Mouse (Mus musculus) frontal cortex, postnatal 36 days (tissue): ENCODE measurements around the gene Agpat3.
A peak's percentile ranks its signal among the peaks of the same experiment; 100 is the strongest.

Experiments
- DNase-seq, 2 experiments: peaks; one replicate each; pipeline ENCODE4 v3.0.0; 2022; ENCODE audit warnings: low spot score in 2 of 2

The Agpat3 gene

DNA sequence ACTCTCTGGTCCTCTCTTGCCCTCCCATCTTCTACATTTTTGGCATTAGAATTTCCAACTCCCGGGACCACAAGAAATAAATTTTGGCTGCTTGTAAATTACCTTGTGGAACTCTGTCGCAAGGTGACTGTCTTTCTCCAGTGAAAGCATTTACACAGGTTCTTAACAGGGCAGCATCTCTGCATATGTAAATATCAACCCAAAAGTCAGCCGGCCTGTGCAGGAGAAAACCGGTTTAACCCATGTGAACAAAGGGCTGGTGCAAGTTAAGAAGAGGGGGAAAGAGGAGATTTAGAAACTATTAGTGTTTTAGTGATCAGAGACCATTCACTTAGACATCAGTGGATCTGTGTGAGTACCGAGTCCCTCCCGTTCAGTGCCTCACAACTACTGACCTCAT is 92.6 kb downstream of the Agpat3 start:
- DNase-seq: no peak

GRCm38 (mm10) chr10:78259230-78259629 is 93.1 kb downstream of the Agpat3 start:
- no peak for DNase-seq

- no peak for DNase-seq
These were observed 94.1 kb downstream of the Agpat3 start for GRCm38 (mm10) chr10:78258142-78258675.

- peak; percentile 21 to 54 for DNase-seq
These were observed 96.6 kb downstream of the Agpat3 start for GRCm38 (mm10) chr10:78255646-78256059.

- no peak for DNase-seq
These were observed 105.1 kb downstream of the Agpat3 start for GRCm38 (mm10) chr10:78247206-78247605.

DNA sequence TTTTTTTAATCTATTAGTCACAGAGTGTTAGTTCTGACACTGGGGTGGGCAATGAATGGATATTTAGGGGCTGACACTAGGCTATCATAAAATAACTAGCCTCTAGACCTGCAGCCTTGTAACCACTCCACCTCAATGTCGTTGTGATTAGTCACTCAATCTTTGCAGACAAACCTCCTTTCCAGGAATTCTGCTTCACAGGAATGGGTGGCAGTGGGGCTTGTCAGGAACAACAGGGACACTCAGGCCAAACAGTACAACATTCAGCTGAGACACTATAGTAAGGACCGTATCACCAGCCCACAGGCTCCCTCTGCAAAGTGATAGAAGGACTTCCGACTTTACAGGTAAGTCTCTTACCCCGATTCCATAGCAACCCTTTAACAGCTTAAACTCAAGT is 105.6 kb downstream of the Agpat3 start:
- no peak for DNase-seq

DNA sequence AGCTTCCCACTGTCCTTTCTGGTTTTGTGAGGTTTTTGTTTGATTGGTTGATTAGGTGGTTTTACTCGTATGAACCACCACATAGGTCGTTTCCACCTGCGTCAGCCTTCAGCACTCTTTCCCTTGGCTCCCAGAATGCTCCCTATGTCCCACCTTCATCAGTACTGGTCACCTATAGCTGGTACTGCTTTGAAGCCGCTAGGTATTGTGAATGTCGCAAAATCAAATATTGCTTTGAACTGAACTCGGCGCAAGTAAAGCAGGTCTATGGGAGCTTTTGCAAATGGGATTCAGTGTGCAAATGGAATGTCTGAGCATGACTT is 107.1 kb downstream of the Agpat3 start:
- no peak for DNase-seq

- peak; percentile 85 for DNase-seq
These were observed 107.7 kb downstream of the Agpat3 start, which contains the start of gene Trappc10 for GRCm38 (mm10) chr10:78244438-78245224. TSS of gene Trappc10 (minus strand) at chr10:78244641.

GRCm38 (mm10) chr10:78244058-78244437 is 108.2 kb downstream of the Agpat3 start:
- DNase-seq: no peak

GRCm38 (mm10) chr10:78238926-78239325 is 113.4 kb downstream of the Agpat3 start:
- DNase-seq: no peak

DNA sequence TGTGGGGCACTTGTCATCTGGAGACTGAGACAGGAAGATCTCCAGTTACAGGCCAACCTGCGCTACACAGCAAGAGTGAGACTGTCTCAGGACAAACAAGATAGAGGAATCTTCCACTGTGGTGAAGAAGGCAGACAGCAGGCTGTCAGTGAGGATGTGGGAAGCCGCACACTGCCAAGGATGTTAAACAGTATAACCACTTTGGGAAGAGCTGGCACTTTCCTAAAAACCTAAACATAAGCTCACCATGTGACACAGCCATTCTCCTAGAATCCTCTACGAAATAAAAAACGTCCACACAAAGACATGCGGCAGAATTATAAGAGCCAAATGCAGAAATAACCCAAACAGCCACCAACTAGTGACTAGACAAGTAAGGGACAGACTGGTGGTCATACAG is 114.0 kb downstream of the Agpat3 start:
- DNase-seq: peak in 1 of 2 experiments; percentile 51

GRCm38 (mm10) chr10:78237809-78238208 is 114.5 kb downstream of the Agpat3 start:
- no peak for DNase-seq

- DNase-seq: no peak
These were observed 115.2 kb downstream of the Agpat3 start for GRCm38 (mm10) chr10:78236885-78237629.

DNA sequence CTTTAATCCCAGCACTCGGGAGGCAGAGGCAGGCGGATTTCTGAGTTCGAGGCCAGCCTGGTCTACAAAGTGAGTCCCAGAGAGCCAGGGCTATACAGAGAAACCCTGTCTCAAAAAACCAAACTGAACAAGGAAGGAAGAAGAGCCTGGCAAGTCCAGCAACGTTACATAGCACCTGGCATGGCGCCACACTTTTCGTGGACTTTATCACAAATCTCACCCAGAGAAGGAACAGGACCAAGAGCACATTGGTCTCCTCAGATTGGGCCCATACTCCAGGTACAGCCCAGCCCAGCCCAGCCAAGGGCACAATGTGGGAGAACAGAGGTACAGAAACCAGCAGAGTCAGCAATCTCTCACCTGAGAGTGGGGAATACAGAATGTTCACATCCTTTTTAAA is 118.5 kb downstream of the Agpat3 start:
- DNase-seq: no peak

DNA sequence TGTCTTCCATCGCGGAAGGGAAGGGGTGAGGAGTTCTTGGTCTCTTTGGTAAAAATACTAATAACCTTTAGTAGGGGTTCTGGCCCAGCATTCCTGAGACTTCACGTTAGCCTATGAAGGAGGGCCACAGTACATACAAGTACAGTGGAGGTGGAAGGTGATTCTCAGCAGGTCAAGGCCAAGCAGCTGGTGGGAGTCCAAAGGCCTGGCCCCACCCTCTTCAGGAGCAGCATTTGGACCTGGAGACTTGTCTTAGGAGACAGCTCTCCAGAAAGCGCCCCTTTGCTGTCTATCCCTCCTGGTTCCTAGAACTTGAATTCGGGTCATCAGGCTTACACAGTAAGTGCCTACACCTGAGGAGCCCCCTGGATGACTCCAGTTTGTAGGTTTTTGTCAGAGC is 119.1 kb downstream of the Agpat3 start:
- no peak for DNase-seq

GRCm38 (mm10) chr10:78232301-78232980 is 119.8 kb downstream of the Agpat3 start:
- no peak for DNase-seq

- DNase-seq: no peak
These were observed 123.7 kb downstream of the Agpat3 start for GRCm38 (mm10) chr10:78228560-78228928.

DNA sequence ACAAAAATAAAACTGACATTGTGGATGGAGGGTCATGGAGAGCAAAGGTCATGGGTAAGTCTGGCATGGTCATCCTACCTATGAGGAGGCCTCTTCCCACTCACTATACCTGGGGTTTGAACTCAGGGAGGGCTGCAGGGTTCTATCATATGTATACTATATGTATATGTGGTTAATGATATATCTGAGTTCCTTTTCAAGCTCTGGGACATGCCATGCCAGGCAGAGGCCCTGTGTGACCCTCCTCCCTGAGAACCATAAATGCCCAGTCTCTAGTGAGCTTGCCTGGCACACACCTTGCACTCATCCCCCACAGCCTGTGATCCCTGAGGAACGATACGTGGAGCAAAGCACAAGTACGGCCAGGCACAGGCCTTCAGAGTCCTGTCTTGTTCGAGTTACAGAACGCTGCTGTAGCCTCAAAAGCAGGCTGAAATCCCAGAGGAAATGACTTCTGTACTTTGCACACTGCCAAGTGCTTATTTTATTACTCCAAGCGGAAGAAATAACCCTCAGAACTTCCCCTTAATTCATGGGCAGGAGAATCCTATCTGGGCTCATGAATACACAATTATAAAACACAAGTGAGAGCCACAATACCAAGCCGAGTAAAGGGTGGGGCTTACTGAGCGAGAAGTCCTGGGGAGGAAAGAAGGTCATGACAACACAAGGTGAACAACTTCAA is 124.3 kb downstream of the Agpat3 start:
- DNase-seq: no peak

GRCm38 (mm10) chr10:78224136-78224535 is 128.2 kb downstream of the Agpat3 start:
- no peak for DNase-seq

DNA sequence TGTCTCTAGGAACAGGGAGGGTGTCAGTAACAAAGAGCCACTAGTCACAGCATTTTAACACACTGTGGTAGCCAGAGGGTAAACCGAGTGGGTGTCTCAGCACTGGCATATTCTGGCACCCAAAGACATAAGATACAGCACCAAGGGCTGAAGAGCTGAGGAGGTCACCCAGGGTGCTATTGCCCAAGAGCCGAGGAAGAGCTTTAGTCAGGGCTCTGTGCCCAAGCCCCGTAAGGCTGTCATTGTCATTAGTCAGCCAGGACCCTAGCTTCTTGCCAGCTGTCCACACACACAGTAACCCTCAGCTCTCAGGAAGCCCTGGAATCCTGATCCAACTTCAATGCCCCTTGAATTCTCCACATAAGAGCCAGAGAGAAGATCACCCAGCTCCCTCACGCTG is 129.4 kb downstream of the Agpat3 start:
- DNase-seq: no peak

GRCm38 (mm10) chr10:78221315-78221714 is 131.0 kb downstream of the Agpat3 start:
- DNase-seq: no peak

GRCm38 (mm10) chr10:78219528-78219927 is 132.8 kb downstream of the Agpat3 start:
- peak in 1 of 2 experiments; percentile 45 for DNase-seq
